Comparison of ENCODE assay signal across 7 mouse cellular contexts in genomic region chr7:143123876-143124669, GRCm38 (mm10). TPM values are rescaled to one million over a fixed set of nuclear protein-coding genes. Genes with fewer than 3 reads are reported as not detected.
A peak's percentile ranks its signal among the peaks of the same experiment; 100 is the strongest.
DNase-seq lines count a peak whose midpoint lies in the region; ATAC-seq lines count a peak whose summit lies in the region.

No protein-coding gene starts in this region.

- peaks cover 55% of the 10 kb centered on the region for H3K4me1 ChIP-seq in heart, embryonic 11.5 days (ENCODE audit: control insufficient read depth, insufficient read depth, low read length)
- peaks cover 50% of the 10 kb centered on the region for H3K4me1 ChIP-seq in kidney, embryonic 15.5 days
- 0 out of 2 replicates have a peak, but pooled peaks cover 6% of the 10 kb centered on the region for H3K4me1 ChIP-seq in neural tube, embryonic 14.5 days (ENCODE audit: control insufficient read depth, insufficient read depth, low read length)

- DNase-seq in brain, adult 2 months (ENCODE audit: low read depth, low spot score) = peak; percentile 90
- DNase-seq in cerebellum, postnatal 36 days = peak; percentile 86 to 89
- DNase-seq in right cerebral cortex, adult 18-20 months = no peak

- ATAC-seq in heart, embryonic 11.5 days (replicated peaks; ENCODE audit: insufficient number of reproducible peaks, low FRiP score, low TSS enrichment) = peak; percentile 70
- peak; percentile 92 for ATAC-seq in kidney, embryonic 15.5 days (replicated peaks; ENCODE audit: low FRiP score)
- ATAC-seq in neural tube, embryonic 14.5 days (ENCODE audit: low read depth) = no peak
- ATAC-seq in frontal cortex, adult (ENCODE audit: low TSS enrichment) = no peak

- no peaks in the 10 kb centered on the region for H3K36me3 ChIP-seq in heart, embryonic 11.5 days (ENCODE audit: control insufficient read depth, insufficient read depth, low read length)
- H3K36me3 ChIP-seq in kidney, embryonic 15.5 days = no peaks in the 10 kb centered on the region
- H3K36me3 ChIP-seq in neural tube, embryonic 14.5 days (ENCODE audit: control insufficient read depth, insufficient read depth, low read length) = no peaks in the 10 kb centered on the region

- peak overlapping the region; percentile 62 for H3K9ac ChIP-seq in heart, embryonic 11.5 days (ENCODE audit: low read depth, low read length)
- H3K9ac ChIP-seq in kidney, embryonic 15.5 days = no peak overlapping the region
- 0 out of 2 replicates have a peak overlapping the region, but pooled peaks have one; percentile 11 for H3K9ac ChIP-seq in neural tube, embryonic 14.5 days (replicated peaks; ENCODE audit: low read depth, low read length)

- H3K27ac ChIP-seq in heart, embryonic 11.5 days (ENCODE audit: low read depth, low read length) = peak overlapping the region; percentile 91
- peak overlapping the region; percentile 90 for H3K27ac ChIP-seq in kidney, embryonic 15.5 days
- no peak overlapping the region for H3K27ac ChIP-seq in neural tube, embryonic 14.5 days (ENCODE audit: low read depth, low read length)

- no peaks in the 10 kb centered on the region for H3K9me3 ChIP-seq in heart, embryonic 11.5 days (replicated peaks; ENCODE audit: control insufficient read depth, low read length)
- H3K9me3 ChIP-seq in kidney, embryonic 15.5 days (replicated peaks) = no peaks in the 10 kb centered on the region
- H3K9me3 ChIP-seq in neural tube, embryonic 14.5 days (ENCODE audit: control insufficient read depth, low read length) = no peaks in the 10 kb centered on the region

- no peaks in the 10 kb centered on the region; the same call in 1 of the 2 replicates for H3K27me3 ChIP-seq in heart, embryonic 11.5 days (ENCODE audit: control insufficient read depth, insufficient read depth, low read length)
- H3K27me3 ChIP-seq in kidney, embryonic 15.5 days = peaks cover 4% of the 10 kb centered on the region; the same call in 1 of the 2 replicates
- no peaks in the 10 kb centered on the region for H3K27me3 ChIP-seq in neural tube, embryonic 14.5 days (ENCODE audit: control insufficient read depth, insufficient read depth, low read length)

- no peak overlapping the region for H3K4me3 ChIP-seq in heart, embryonic 11.5 days (ENCODE audit: low read depth, low read length)
- no peak overlapping the region for H3K4me3 ChIP-seq in kidney, embryonic 15.5 days (replicated peaks)
- no peak overlapping the region for H3K4me3 ChIP-seq in neural tube, embryonic 14.5 days (ENCODE audit: low read depth, low read length)

- WGBS in heart, embryonic 11.5 days (ENCODE audit: insufficient replicate concordance) = 11% methylated on average over 6 of the region's 6 CpGs
- 12% methylated on average over 6 of the region's 6 CpGs for WGBS in kidney, embryonic 15.5 days
- WGBS in neural tube, embryonic 14.5 days = 21% methylated on average over 6 of the region's 6 CpGs

- H3K4me2 ChIP-seq in heart, embryonic 11.5 days = peak overlapping the region; percentile 35; the same call in 1 of the 2 replicates
- peak overlapping the region; percentile 36; the same call in 1 of the 2 replicates for H3K4me2 ChIP-seq in kidney, embryonic 15.5 days
- no peak overlapping the region for H3K4me2 ChIP-seq in neural tube, embryonic 14.5 days (ENCODE audit: low read depth, low read length)

RNA-seq across cellular contexts. Expression of gene Kcnq1, which starts 17.9 kb away (rescaled TPM):
- polyA plus RNA-seq in heart, embryonic 11.5 days (2014; fragmentation: Nextera tagmentation; extraction: Ambion mirVana) = 9.2 and 12.1 TPM in 2 replicates
- 5.8 and 6.5 TPM in 2 replicates for polyA plus RNA-seq in kidney, embryonic 15.5 days (2015; fragmentation: Nextera tagmentation; extraction: Ambion mirVana)
- 1.8 and 2.4 TPM in 2 replicates for polyA plus RNA-seq in neural tube, embryonic 14.5 days (2014; fragmentation: Nextera tagmentation; extraction: Ambion mirVana)

RNA-seq across cellular contexts. Expression of gene Trpm5, which starts 29.6 kb away (rescaled TPM):
- polyA plus RNA-seq in heart, embryonic 11.5 days (2014; fragmentation: Nextera tagmentation; extraction: Ambion mirVana) = 1.2 and 2.4 TPM in 2 replicates
- 7.1 and 8.2 TPM in 2 replicates for polyA plus RNA-seq in kidney, embryonic 15.5 days (2015; fragmentation: Nextera tagmentation; extraction: Ambion mirVana)
- polyA plus RNA-seq in neural tube, embryonic 14.5 days (2014; fragmentation: Nextera tagmentation; extraction: Ambion mirVana) = 1.6 and 2.1 TPM in 2 replicates

RNA-seq across cellular contexts. Expression of gene Tssc4, which starts 55.0 kb away (rescaled TPM):
- polyA plus RNA-seq in heart, embryonic 11.5 days (2014; fragmentation: Nextera tagmentation; extraction: Ambion mirVana) = 36.2 and 48.4 TPM in 2 replicates
- 91.8 and 105 TPM in 2 replicates for polyA plus RNA-seq in kidney, embryonic 15.5 days (2015; fragmentation: Nextera tagmentation; extraction: Ambion mirVana)
- polyA plus RNA-seq in neural tube, embryonic 14.5 days (2014; fragmentation: Nextera tagmentation; extraction: Ambion mirVana) = 51.5 and 71.8 TPM in 2 replicates

Comparison
In these comparisons a context has a peak if more than half of its experiments do, and no peak if none do; other contexts are left out.
1. ATAC-seq: peak in heart, embryonic 11.5 days (single experiment) and kidney, embryonic 15.5 days (single experiment); none in neural tube, embryonic 14.5 days (single experiment) and frontal cortex, adult (single experiment).